Mouse (Mus musculus) left cerebral cortex, postnatal 25 days (tissue): ENCODE data around the gene Ugdh. TPM values are rescaled to one million over a fixed set of nuclear protein-coding genes. Genes with fewer than 3 reads are reported as not detected.

ENCODE experiments used
- DNase-seq, 2 experiments: peaks; one replicate each; pipeline ENCODE4 v3.0.0; 2022; ENCODE audit warnings: low spot score in 2 of 2, mixed read lengths in 1 of 2
- intact Hi-C: fragments of 180-260 bp; cut with DNase I; formaldehyde crosslinking; loops from one replicate; pipeline ENCODE4 v1.15.1; 2025
- total RNA-seq, 2 experiments: library from RNA; stranded (reverse); gene quantifications; 2 replicates each; pipeline ENCODE4 v1.2.3; 2021

Ugdh gene
- total RNA-seq, 2 experiments from 2014 or later: 23.9 to 29.7 TPM

DNA sequence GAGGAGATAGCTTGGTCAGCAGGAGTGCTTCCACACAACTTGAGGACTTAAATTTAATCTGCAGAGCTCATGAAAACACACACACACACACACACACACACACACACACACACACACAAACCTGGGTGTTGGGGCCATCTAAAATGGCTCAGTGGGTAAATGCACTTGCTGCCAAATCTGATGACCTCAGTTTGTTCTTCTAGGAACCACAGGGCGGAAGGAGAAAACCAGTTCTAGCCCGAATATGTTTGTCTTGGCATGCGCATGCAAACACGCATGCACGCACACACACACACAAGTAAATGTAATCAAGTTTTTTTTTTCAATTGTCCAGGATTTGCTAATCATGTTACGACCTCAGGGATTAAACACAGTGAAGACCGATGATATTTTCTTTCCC lies 64.2 kb downstream of the Ugdh start:
- no peak for DNase-seq
- intact Hi-C loops: no loop called here

DNA sequence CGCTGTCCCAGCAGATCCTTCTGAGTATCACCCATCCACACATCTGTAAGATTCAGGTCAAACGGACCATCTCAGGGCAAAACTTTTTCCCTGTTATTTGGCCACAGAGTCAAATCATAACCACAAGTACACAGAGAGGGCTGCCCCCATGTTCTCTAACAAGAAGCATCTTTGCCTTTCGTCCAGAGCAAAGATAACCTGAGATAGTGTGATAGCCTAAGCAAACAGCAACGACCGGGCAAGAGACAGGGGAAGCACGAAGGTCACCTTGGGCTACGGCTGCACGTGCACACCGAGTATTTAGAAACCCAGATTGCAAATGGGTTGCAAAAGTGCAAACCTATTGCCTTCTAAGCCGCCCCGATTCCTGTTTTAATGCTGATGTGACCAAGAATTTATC lies 67.9 kb downstream of the Ugdh start:
- intact Hi-C loops: no loop called here
- DNase-seq: no peak

Other genes with a start within 250 kb of the Ugdh start
- gene Wdr19, start 236.3 kb downstream of the Ugdh start, total RNA-seq: 10 to 100 TPM; 15.9 to 19.7 TPM
- gene Rfc1, start 100.3 kb downstream of the Ugdh start, total RNA-seq: 10 to 100 TPM; 27.8 to 30.3 TPM
- gene Klb, start 87.6 kb downstream of the Ugdh start, total RNA-seq: under 1 TPM; 0.28 to 0.53 TPM
- 100 to 1,000 TPM; 655 to 668 TPM for gene Rpl9, start 44.5 kb downstream of the Ugdh start, total RNA-seq
- 10 to 100 TPM; 33.3 to 33.4 TPM for gene Lias, start 44.5 kb downstream of the Ugdh start, total RNA-seq
- gene Gm43552, start 56.9 kb upstream of the Ugdh start, total RNA-seq: not detected
- 100 to 1,000 TPM; 152 to 164 TPM for gene Smim14, start 101.2 kb upstream of the Ugdh start, total RNA-seq
- 100 to 1,000 TPM; 125 to 129 TPM for gene Ube2k, start 101.3 kb upstream of the Ugdh start, total RNA-seq